Mouse (Mus musculus) neutrophil, adult 5-6 weeks (primary cell): Measurements from ENCODE around the gene Eva1b. TPM values are rescaled to one million over a fixed set of nuclear protein-coding genes. Genes with fewer than 3 reads are reported as not detected.
A peak's percentile ranks its signal among the peaks of the same experiment; 100 is the strongest.
"Not testable (repeated sequence)": the region's sequence is repeated elsewhere in the genome, so short reads cannot be mapped to it uniquely, and the experiment has no call there.

ENCODE experiments used
- ATAC-seq: fragments of 151-379, 151-347 bp; 2 replicates; pipeline ENCODE4 v1.8.0; 2017; ENCODE audit warnings: mild to moderate bottlenecking, moderate TSS enrichment; ENCODE audit not compliant: insufficient number of reproducible peaks, poor library complexity, low FRiP score, severe bottlenecking; ENCODE audit errors: extremely low read depth
- total RNA-seq: library from RNA; stranded (forward); fragments of 200-1000 nt; gene quantifications from 2 replicates; pipeline ENCODE4 v1.2.3, GENCODE M21; 2017

Gene Eva1b
- total RNA-seq, 1 experiment from 2014 or later = 3.1 TPM

GRCm38 (mm10) chr4:126150297-126150948 lies 2.9 kb downstream of the Eva1b start:
- ATAC-seq = no peak

GRCm38 (mm10) chr4:126150949-126151320 lies 3.4 kb downstream of the Eva1b start:
- no peak for ATAC-seq

GRCm38 (mm10) chr4:126151701-126152440 lies 4.3 kb downstream of the Eva1b start:
- ATAC-seq = no peak

GRCm38 (mm10) chr4:126152864-126153263 lies 5.3 kb downstream of the Eva1b start:
- ATAC-seq = no peak

GRCm38 (mm10) chr4:126155183-126155582 lies 7.6 kb downstream of the Eva1b start:
- no peak for ATAC-seq

- no peak for ATAC-seq
These were observed 8.3 kb downstream of the Eva1b start for GRCm38 (mm10) chr4:126155869-126156268.

- ATAC-seq = no peak
These were observed 9.1 kb downstream of the Eva1b start for GRCm38 (mm10) chr4:126156617-126157016.

GRCm38 (mm10) chr4:126157562-126157961 lies 10.0 kb downstream of the Eva1b start:
- ATAC-seq = no peak

- no peak for ATAC-seq
These were observed 11.9 kb downstream of the Eva1b start for GRCm38 (mm10) chr4:126159455-126159854.

- no peak for ATAC-seq
These were observed 13.4 kb downstream of the Eva1b start for GRCm38 (mm10) chr4:126160981-126161380.

- no peak for ATAC-seq
These were observed 13.9 kb downstream of the Eva1b start for GRCm38 (mm10) chr4:126161456-126161855.

- no peak for ATAC-seq
These were observed 14.4 kb downstream of the Eva1b start for GRCm38 (mm10) chr4:126161986-126162385.

GRCm38 (mm10) chr4:126162544-126163066 lies 15.1 kb downstream of the Eva1b start:
- ATAC-seq = peak; percentile 78

- ATAC-seq = no peak
These were observed 15.6 kb downstream of the Eva1b start, which contains the start of gene Sh3d21 for GRCm38 (mm10) chr4:126163067-126163659. Gene Sh3d21, minus strand, starts transcription at chr4:126163491.

- no peak for ATAC-seq
These were observed 16.1 kb downstream of the Eva1b start for GRCm38 (mm10) chr4:126163685-126164084.

GRCm38 (mm10) chr4:126165092-126165491 lies 17.5 kb downstream of the Eva1b start:
- not testable (repeated sequence) for ATAC-seq

- no peak for ATAC-seq
These were observed 18.5 kb downstream of the Eva1b start for GRCm38 (mm10) chr4:126166084-126166483.

GRCm38 (mm10) chr4:126168851-126169250 lies 21.3 kb downstream of the Eva1b start:
- no peak for ATAC-seq

GRCm38 (mm10) chr4:126170737-126171136 lies 23.2 kb downstream of the Eva1b start:
- ATAC-seq = not testable (repeated sequence)

GRCm38 (mm10) chr4:126173800-126174199 lies 26.3 kb downstream of the Eva1b start:
- no peak for ATAC-seq
